Mouse (Mus musculus) mammary gland, adult 2 months (tissue): ENCODE measurements around the gene Cyp2j13. TPM values are rescaled to one million over a fixed set of nuclear protein-coding genes. Genes with fewer than 3 reads are reported as not detected.

Experiments
- polyA plus RNA-seq: library from polyadenylated mRNA; depleted of rRNA; stranded (reverse); fragments of >200 nt; gene quantifications from 2 replicates; pipeline ENCODE4 v1.2.3, GENCODE M21; 2012; ENCODE audit warnings: low replicate concordance; rRNA removed

The Cyp2j13 gene
- not detected in 2 replicates for polyA plus RNA-seq

DNA sequence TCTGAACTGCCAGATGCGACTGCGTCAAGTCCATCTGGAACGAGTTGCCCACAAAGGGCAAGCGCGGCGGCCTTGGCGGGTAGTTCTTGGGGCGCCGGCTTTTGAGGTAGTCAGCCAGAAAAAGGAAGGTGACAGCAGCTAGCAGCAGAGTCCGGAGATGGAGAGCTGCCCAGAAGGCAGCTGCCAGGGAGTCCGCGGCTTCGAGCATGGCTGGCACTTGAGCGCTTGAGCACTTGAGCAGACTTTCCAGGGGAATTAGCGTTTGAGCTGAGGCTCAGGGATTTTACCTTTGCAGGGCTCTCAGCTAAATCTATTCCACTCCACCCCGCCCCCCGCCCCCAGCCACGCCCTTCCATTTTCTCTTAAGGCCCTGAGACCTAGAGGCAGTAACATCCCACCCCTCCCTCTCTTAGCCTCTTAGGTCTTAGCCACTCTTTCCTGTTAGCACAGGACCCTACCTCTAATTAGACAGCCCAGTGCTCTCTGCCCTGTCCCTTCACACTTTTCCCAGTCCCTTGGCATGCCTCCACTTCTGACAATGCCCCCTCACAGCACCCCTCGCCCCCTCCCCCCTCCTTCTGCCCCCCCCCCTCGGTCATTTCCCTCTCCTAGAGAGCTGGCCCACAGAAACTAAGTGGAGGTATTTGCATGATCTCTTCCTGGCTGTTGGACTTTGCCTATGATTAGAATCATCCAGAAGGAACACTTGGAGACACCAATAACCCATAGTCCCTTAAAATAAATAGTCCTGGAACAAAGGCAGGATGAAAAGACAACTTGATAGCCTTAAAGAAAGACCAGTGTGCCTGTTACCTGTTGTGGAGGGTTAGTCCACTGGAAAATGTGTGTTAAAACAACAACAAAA lies at the start of gene Cyp2j13:
Cyp2j13 (minus strand) TSS at position 286 of the 865 bp plus-strand sequence.

Other genes with a start within 250 kb of the Cyp2j13 start
- gene Hook1, start 110.3 kb downstream of the Cyp2j13 start, polyA plus RNA-seq: 1.9 and 3.1 TPM in 2 replicates
- gene Cyp2j12, start 63.6 kb upstream of the Cyp2j13 start, polyA plus RNA-seq: 0.23 TPM in 1 of 2 replicates, not detected in the other
- gene Cyp2j7, start 159.1 kb upstream of the Cyp2j13 start, polyA plus RNA-seq: not detected in 2 replicates